Mouse (Mus musculus) kidney, postnatal 0 days (tissue): ENCODE measurements around the gene Ttc16. TPM values are rescaled to one million over a fixed set of nuclear protein-coding genes. Genes with fewer than 3 reads are reported as not detected.

Experiments used
- ATAC-seq: fragments of 200-750 bp; cut with Nextera tagmentation; replicated peaks from 2 replicates; pipeline ENCODE4 v1.8.0; 2017; ENCODE audit warnings: low read depth, moderate number of reproducible peaks, moderate TSS enrichment, moderate library complexity; ENCODE audit not compliant: low FRiP score
- DNase-seq: peaks from one replicate; pipeline ENCODE4 v3.0.0-alpha.2; 2016; ENCODE audit warnings: low spot score
- H3K27ac ChIP-seq: fragments of 300-500 bp; sonication (generic); 2 replicates; pipeline ENCODE4 v1.5.1; 2014; ENCODE audit warnings: mild to moderate bottlenecking
- H3K27me3 ChIP-seq: fragments of 300-500 bp; sonication (generic); 2 replicates; pipeline ENCODE4 v1.6.1; 2014; ENCODE audit warnings: low read length, mixed read lengths; ENCODE audit not compliant: insufficient read depth
- H3K36me3 ChIP-seq: fragments of 300-500 bp; sonication (generic); 2 replicates; pipeline ENCODE4 v1.6.1; 2014; ENCODE audit warnings: low read length, mixed read lengths; ENCODE audit not compliant: insufficient read depth
- H3K4me1 ChIP-seq: fragments of 300-500 bp; sonication (generic); replicated peaks from 2 replicates; pipeline ENCODE4 v1.6.1; 2014; ENCODE audit warnings: antibody characterized with exemption, low read length, mixed read lengths; ENCODE audit not compliant: insufficient read depth
- H3K4me2 ChIP-seq: fragments of 300-500 bp; sonication (generic); 2 replicates; pipeline ENCODE4 v1.6.1; 2014; ENCODE audit warnings: mild to moderate bottlenecking, low read length, moderate library complexity, mixed read lengths
- H3K4me3 ChIP-seq: fragments of 300-500 bp; sonication (generic); replicated peaks from 2 replicates; pipeline ENCODE4 v1.5.1; 2014; ENCODE audit warnings: low read depth, low read length
- H3K9ac ChIP-seq: fragments of 300-500 bp; sonication (generic); 2 replicates; pipeline ENCODE4 v1.6.1; 2014; ENCODE audit warnings: low read depth, low read length
- H3K9me3 ChIP-seq: fragments of 300-500 bp; sonication (generic); replicated peaks from 2 replicates; pipeline ENCODE4 v1.6.1; 2016; ENCODE audit warnings: low read length, inconsistent platforms, mixed read lengths
- CTCF ChIP-seq: IDR thresholded peaks from 2 replicates; pipeline ENCODE4 v1.5.1; 2016; ENCODE audit warnings: antibody characterized with exemption, low read depth, mild to moderate bottlenecking, moderate library complexity
- WGBS: fragments of 180-500 bp; shearing (Covaris S2); extraction: QIAGEN DNeasy Blood & Tissue Kit; methylation state at CpG from one replicate; pipeline ENCODE4 v1.1.7; 2014; 5-methylcytosine and 5-hydroxymethylcytosine counted together
- polyA plus RNA-seq: library from polyadenylated mRNA; unstranded; fragments of >200 nt; fragmentation: Nextera tagmentation; extraction: Ambion mirVana; gene quantifications from 2 replicates; pipeline ENCODE4 v1.2.1, GENCODE M21; 2015

Ttc16 gene
- polyA plus RNA-seq, 1 experiment from 2014 or later = 0.18 TPM

DNA sequence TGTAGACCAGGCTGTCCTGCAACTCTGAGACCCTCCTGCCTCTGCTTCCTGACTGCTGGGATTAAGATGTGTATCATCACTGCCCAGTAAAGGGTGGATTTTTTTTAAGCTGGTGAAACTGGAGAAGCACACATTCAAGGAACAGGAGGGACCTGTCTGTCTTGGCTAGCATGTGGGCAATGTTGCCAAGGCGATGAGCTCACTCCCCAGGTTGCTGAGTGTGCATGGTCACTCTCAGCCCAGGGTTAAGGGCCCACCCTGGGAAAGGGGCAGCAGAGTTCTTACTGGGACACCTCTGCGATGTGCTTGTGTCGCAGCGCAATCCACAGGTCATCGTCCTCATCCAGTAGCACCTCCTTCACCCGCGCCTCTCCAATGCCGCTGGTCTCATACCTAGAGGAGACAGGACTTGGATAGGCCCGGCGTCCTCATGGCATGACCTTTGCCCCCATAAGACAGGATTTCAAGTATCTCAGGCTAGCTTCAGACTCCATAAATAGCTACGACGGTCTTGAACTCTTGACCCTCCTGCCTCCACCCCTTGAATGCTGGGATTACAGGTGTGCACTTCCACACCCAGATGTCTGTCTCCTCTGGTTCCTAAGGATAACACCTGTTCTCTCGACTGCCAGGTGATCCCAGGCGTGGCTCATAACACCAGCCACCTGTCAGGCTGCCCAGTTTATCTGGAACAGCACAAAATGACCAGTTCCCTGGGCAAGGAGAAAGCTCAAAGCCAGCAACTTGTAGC lies 33.6 kb upstream of the Ttc16 start:
- no peaks in the 10 kb centered on the region for H3K27me3 ChIP-seq
- no peak overlapping the region for H3K9ac ChIP-seq
- TF ChIP-seq CTCF = no peak
- H3K27ac ChIP-seq = no peak overlapping the region
- no peak overlapping the region for H3K4me3 ChIP-seq
- no peaks in the 10 kb centered on the region for H3K4me1 ChIP-seq
- 0 out of 2 replicates have a peak, but pooled peaks cover 4% of the 10 kb centered on the region for H3K36me3 ChIP-seq
- H3K9me3 ChIP-seq = no peaks in the 10 kb centered on the region
- ATAC-seq = no peak
- H3K4me2 ChIP-seq = no peak overlapping the region
- 89% methylated on average over 14 of the region's 14 CpGs for WGBS
- no peak for DNase-seq

DNA sequence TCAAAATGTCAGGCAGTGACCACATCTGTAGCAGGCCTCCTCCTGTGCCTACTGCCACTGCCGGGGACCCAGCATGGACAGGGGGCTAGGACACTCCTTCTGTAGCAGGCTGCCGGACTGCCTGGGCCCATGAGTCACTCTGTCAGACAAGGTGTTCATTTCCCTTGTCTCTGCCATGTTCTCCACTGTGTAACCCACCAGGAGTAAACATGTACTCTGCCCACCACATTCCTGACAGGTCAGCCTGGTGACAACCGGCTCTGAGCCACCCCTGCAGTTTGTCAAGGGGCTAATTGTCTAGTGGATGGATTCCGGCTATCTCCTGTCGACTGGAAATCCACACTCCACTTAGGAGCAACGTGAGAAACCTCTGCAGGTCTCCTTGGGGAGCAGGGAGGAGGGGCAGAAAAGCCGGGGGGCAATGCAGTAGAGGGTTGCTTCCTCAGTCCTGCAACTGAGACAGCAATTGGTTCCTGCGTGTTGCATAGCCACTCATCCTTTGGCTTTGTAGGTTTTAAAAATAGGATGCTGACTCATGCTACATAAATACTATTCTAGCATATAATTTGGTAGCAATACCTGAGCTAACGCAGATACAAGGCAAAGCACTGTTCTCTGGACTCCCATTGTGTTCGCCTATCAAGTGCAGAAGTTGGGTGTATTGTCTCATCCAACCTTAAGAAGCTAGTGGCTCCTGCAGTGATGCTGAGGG lies 23.0 kb upstream of the Ttc16 start:
- Histone ChIP-seq H3K36me3 (0 out of 2 replicates have a peak, but pooled peaks cover 14% of the 10 kb centered on the region), H3K9ac (no peak overlapping the region), H3K27me3 (no peaks in the 10 kb centered on the region), H3K4me3 (no peak overlapping the region), H3K27ac (no peak overlapping the region), H3K4me2 (no peak overlapping the region), H3K4me1 (no peaks in the 10 kb centered on the region), H3K9me3 (no peaks in the 10 kb centered on the region)
- DNase-seq (no peak), ATAC-seq (no peak)
- WGBS = 49% methylated on average over 10 of the region's 10 CpGs
- TF ChIP-seq CTCF = no peak

DNA sequence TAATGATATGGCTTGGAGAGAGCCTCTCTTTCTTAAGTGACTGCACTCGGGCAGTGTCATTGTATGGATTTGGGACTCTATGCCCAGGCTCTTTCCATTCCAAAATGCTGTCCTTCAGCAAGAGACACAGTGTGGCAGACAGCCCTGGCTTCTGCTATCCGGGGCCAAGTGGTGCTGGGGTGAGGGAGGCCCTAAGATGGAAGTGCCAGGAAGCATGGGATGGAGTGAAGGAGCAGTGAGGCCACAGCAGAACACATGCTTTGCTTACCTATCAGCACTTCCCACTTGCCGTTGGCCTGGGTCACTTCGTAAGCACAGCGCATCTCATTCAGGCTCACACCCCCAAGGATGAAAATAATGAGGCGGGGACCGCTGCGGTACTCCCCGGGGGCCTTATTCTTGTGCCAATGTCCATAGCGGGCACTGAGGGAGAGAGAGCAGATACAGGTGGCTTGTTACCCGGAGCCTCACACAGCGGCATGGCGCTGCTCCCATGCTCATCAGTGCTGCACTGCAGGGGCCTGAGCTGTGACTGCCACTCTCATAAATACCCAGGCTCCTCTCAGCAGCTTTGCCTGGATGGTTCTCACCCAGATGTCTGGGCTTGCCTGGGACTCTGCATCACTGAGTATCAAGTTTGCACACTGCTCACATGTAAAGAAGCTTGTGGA lies 20.4 kb upstream of the Ttc16 start:
- Histone ChIP-seq H3K4me2 (no peak overlapping the region), H3K4me3 (no peak overlapping the region), H3K9me3 (no peaks in the 10 kb centered on the region), H3K27me3 (no peaks in the 10 kb centered on the region), H3K4me1 (no peaks in the 10 kb centered on the region), H3K36me3 (0 out of 2 replicates have a peak, but pooled peaks cover 14% of the 10 kb centered on the region), H3K27ac (no peak overlapping the region), H3K9ac (no peak overlapping the region)
- ATAC-seq (no peak), DNase-seq (no peak)
- no peak for TF ChIP-seq CTCF
- 85% methylated on average over 13 of the region's 13 CpGs for WGBS

DNA sequence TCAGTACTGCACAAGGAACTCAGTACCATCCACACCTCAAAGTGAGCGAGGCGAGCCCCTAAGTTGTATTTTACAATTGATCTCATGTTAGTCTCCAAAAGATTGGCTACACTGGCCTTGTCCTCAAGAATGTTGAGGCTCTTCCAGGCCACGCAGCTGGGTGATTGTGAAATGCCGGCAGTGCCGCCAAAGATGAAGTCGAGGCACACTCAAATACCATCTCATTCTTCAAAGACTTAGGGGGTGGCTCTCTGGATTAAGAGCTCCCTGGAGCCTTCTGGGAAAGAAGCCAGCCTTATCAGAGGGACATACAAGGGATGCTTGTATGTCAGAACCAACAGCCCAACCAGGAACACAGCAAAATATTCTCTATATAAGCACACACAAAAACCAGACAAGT lies 15.9 kb upstream of the Ttc16 start:
- Histone ChIP-seq H3K4me2 (no peak overlapping the region), H3K27ac (no peak overlapping the region), H3K27me3 (no peaks in the 10 kb centered on the region), H3K9me3 (no peaks in the 10 kb centered on the region), H3K9ac (no peak overlapping the region), H3K4me1 (no peaks in the 10 kb centered on the region), H3K36me3 (no peaks in the 10 kb centered on the region), H3K4me3 (no peak overlapping the region)
- DNase-seq (no peak), ATAC-seq (no peak)
- TF ChIP-seq CTCF = no peak
- 76% methylated on average over 6 of the region's 6 CpGs for WGBS

DNA sequence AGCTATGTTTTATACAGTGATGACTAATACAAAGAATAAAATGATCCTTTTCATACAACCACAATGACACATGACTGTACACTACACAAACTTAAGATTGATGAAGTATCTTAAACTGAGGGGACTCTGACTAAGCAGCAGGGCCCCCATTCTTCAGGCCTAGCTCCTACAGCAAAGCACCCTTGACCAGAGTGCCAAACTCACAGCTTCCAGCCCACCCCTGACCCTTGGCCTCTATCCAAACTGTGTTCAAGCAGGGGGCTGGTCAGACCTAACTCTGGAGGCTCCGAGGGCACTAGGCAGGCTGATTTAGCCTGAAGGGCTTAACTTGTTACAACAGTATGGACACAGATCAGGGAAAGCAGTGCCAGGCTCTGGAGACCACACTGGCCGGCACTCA lies 13.1 kb upstream of the Ttc16 start:
- Histone ChIP-seq H3K4me3 (no peak overlapping the region), H3K9ac (no peak overlapping the region), H3K9me3 (no peaks in the 10 kb centered on the region), H3K27me3 (no peaks in the 10 kb centered on the region), H3K4me2 (no peak overlapping the region), H3K27ac (no peak overlapping the region), H3K36me3 (no peaks in the 10 kb centered on the region), H3K4me1 (no peaks in the 10 kb centered on the region)
- TF ChIP-seq CTCF = no peak
- WGBS = 56% methylated on average over 2 of the region's 2 CpGs
- DNase-seq (no peak), ATAC-seq (no peak)

DNA sequence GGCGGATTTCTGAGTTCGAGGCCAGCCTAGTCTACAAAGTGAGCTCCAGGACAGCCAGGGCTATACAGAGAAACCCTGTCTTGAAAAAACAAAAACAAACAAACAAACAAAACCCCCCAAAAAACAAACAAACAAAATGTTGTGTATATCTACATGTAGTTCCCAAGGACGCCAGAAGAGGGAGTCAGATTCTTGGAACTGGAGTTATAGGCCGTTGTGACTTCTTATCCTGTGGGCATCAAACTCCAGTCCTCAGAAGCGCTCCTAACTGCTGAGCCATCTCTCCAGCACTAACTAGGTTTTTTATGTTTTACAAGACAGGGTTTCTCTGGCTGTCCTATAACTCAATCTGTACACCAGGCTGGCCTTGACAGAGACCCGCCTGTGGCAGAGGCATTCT lies 11.7 kb upstream of the Ttc16 start:
- ATAC-seq = no peak
- Histone ChIP-seq H3K36me3 (no peaks in the 10 kb centered on the region), H3K4me1 (no peaks in the 10 kb centered on the region), H3K9ac (no peak overlapping the region), H3K4me2 (no peak overlapping the region), H3K27ac (no peak overlapping the region), H3K4me3 (no peak overlapping the region), H3K9me3 (no peaks in the 10 kb centered on the region), H3K27me3 (no peaks in the 10 kb centered on the region)
- TF ChIP-seq CTCF = peak; percentile 70
- 50% methylated on average over 6 of the region's 6 CpGs for WGBS
- peak; percentile 53 for DNase-seq
